Mouse (Mus musculus) embryonic facial prominence, embryonic 12.5 days (tissue): Measurements from ENCODE around the gene Zfp467. TPM values are rescaled to one million over a fixed set of nuclear protein-coding genes. Genes with fewer than 3 reads are reported as not detected.
A peak's percentile ranks its signal among the peaks of the same experiment; 100 is the strongest.

Experiments used
- ATAC-seq: fragments of 200-750 bp; cut with Nextera tagmentation; 2 replicates; pipeline ENCODE4 v1.8.0; 2017; ENCODE audit not compliant: insufficient number of reproducible peaks, insufficient read depth, low FRiP score, low TSS enrichment
- H3K27ac ChIP-seq: fragments of 300-500 bp; sonication (generic); 2 replicates; pipeline ENCODE4 v1.5.1; 2016; ENCODE audit warnings: mild to moderate bottlenecking
- H3K27me3 ChIP-seq: fragments of 300-500 bp; sonication (generic); 2 replicates; pipeline ENCODE4 v1.6.1; 2016; ENCODE audit warnings: mild to moderate bottlenecking, moderate library complexity
- H3K36me3 ChIP-seq: fragments of 300-500 bp; sonication (generic); 2 replicates; pipeline ENCODE4 v1.6.1; 2016; ENCODE audit warnings: mild to moderate bottlenecking
- H3K4me1 ChIP-seq: fragments of 300-500 bp; sonication (generic); 2 replicates; pipeline ENCODE4 v1.6.1; 2016
- H3K4me2 ChIP-seq: fragments of 300-500 bp; sonication (generic); replicated peaks from 2 replicates; pipeline ENCODE4 v1.6.1; 2016; ENCODE audit warnings: mild to moderate bottlenecking, moderate library complexity
- H3K4me3 ChIP-seq: fragments of 300-500 bp; sonication (generic); 2 replicates; pipeline ENCODE4 v1.5.1; 2016; ENCODE audit warnings: mild to moderate bottlenecking
- H3K9ac ChIP-seq: fragments of 300-500 bp; sonication (generic); 2 replicates; pipeline ENCODE4 v1.6.1; 2016; ENCODE audit warnings: mild to moderate bottlenecking, moderate library complexity
- H3K9me3 ChIP-seq: fragments of 300-500 bp; sonication (generic); 2 replicates; pipeline ENCODE4 v1.6.1; 2016; ENCODE audit warnings: mild to moderate bottlenecking, moderate library complexity
- WGBS: fragments of 180-500 bp; shearing (Covaris S2); methylation state at CpG from one replicate; pipeline ENCODE4 v1.1.7; 2016; 5-methylcytosine and 5-hydroxymethylcytosine counted together
- microRNA-seq: library from miRNA; unstranded; fragments of <30 nt; microRNA quantifications from one replicate; pipeline ENCODE4, GENCODE M21; 2017
- polyA plus RNA-seq: library from polyadenylated mRNA; unstranded; fragments of >200 nt; fragmentation: Nextera tagmentation; extraction: Ambion mirVana; gene quantifications from 2 replicates; pipeline ENCODE4 v1.2.1, GENCODE M21; 2016

Gene Zfp467
- polyA plus RNA-seq, 1 experiment from 2014 or later: 30.3 TPM

DNA sequence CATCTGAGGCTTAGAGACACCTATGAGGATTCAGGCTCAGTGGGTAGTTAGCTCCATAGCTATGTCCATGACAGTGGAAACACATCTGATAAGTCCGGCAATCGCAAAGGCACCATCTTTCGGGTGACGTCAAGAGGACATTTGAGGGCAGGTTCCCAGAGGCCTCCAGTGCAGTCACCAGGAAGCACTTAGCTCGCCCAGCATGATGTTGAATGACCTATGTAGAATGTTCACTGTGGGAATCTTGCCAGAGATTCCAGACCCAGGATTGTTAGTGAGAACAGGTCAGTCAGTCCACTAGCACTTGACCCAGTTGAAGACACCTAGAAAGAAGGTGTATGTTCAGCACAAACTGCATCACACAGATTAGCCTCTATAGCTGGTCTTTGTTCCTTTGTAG is 45.7 kb downstream of the Zfp467 start:
- 91% methylated on average over 5 of the region's 5 CpGs for WGBS
- no peaks in the 10 kb centered on the region for H3K9me3 ChIP-seq
- no peak overlapping the region for H3K27ac ChIP-seq
- ATAC-seq: no peak
- peaks cover 16% of the 10 kb centered on the region for H3K4me1 ChIP-seq
- no peak overlapping the region for H3K4me2 ChIP-seq
- no peak overlapping the region for H3K9ac ChIP-seq
- H3K36me3 ChIP-seq: peaks cover 17% of the 10 kb centered on the region
- no peaks in the 10 kb centered on the region for H3K27me3 ChIP-seq
- no peak overlapping the region for H3K4me3 ChIP-seq

DNA sequence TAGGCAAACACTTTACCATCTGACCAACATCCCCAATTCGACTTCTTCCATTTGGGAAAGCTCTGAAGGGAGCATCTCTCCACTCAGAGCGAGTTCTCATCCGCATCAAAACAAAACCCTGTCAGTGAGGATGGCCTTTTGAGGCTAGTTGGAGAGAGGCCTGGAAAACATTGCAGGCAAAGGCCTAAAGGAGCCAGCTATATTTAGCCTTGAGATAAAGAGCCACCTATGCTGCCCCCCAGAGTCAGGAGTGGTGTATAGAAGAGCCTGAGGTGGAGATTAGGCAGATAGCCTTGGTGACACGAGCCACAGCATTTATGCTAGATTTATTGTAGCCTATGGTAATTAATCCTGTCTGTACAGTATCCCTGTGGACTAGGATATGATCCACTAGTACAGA is 48.3 kb downstream of the Zfp467 start:
- 70% methylated on average over 4 of the region's 4 CpGs for WGBS
- Histone ChIP-seq H3K4me3 (no peak overlapping the region), H3K9me3 (no peaks in the 10 kb centered on the region), H3K27me3 (no peaks in the 10 kb centered on the region), H3K4me2 (0 out of 2 replicates have a peak overlapping the region, but pooled peaks have one; percentile 68), H3K9ac (0 out of 2 replicates have a peak overlapping the region, but pooled peaks have one; percentile 80), H3K4me1 (peaks cover 16% of the 10 kb centered on the region), H3K27ac (no peak overlapping the region), H3K36me3 (no peaks in the 10 kb centered on the region)
- no peak for ATAC-seq

DNA sequence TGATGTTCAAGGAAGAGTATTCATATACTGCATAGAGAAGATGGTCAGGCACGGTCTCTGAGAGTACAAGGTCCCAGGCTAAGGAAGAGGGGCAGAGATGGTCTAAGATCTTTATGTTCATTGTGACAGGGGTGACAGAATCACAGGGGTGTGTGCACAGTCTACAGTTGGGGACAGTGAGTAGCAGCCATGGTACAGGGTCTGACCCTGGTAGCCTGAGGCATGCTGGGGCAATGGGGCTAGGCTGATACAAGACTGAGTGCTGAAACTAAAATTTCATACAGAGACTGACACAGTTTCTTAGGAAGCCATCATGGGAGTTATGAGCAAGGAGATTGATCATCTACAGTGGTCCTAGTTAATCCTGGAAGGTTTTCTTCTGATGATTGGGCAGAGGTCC is 48.9 kb downstream of the Zfp467 start:
- Histone ChIP-seq H3K36me3 (no peaks in the 10 kb centered on the region), H3K9ac (peak overlapping the region; percentile 80; the same call in 1 of the 2 replicates), H3K9me3 (no peaks in the 10 kb centered on the region), H3K27ac (no peak overlapping the region), H3K27me3 (no peaks in the 10 kb centered on the region), H3K4me1 (peaks cover 16% of the 10 kb centered on the region), H3K4me3 (peak overlapping the region; percentile 81; the same call in 1 of the 2 replicates), H3K4me2 (peak overlapping the region; percentile 68)
- no peak for ATAC-seq
- 95% methylated on average over 1 of the region's 1 CpGs for WGBS

DNA sequence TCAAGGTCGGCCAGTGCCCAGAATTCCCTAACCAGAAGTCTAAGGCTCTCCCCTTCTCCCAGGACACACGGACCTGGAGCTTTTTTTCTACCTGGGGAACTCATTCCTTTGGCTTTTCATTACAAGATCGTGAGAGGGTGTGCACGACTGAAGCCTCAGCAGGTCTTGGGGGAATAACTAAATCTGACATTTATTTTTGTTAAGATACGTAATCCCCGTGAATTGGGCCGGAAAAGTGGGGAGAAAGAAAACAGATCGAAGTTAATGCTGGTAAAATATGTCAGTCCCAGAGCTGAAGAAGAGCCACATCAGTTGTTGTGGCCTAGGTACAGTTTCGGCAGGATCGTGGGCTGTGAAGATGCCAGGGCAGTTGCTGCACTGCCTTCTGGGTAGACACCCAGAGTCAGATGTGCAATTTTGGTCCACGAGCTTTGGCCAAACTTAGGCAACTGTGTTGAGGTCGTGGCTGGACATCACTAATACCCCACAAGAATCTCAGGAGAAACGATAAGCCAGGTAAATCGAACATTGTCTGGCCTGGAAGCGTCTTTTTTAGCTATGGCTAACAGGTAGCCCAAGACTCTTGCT is 49.5 kb downstream of the Zfp467 start:
- peak overlapping the region; percentile 81 for H3K4me3 ChIP-seq
- peaks cover 16% of the 10 kb centered on the region for H3K4me1 ChIP-seq
- H3K9me3 ChIP-seq: no peaks in the 10 kb centered on the region
- 29% methylated on average over 15 of the region's 15 CpGs for WGBS
- no peaks in the 10 kb centered on the region for H3K36me3 ChIP-seq
- H3K4me2 ChIP-seq: peak overlapping the region; percentile 68
- no peak for ATAC-seq
- H3K9ac ChIP-seq: peak overlapping the region; percentile 80
- H3K27ac ChIP-seq: peak overlapping the region; percentile 79
- H3K27me3 ChIP-seq: no peaks in the 10 kb centered on the region

DNA sequence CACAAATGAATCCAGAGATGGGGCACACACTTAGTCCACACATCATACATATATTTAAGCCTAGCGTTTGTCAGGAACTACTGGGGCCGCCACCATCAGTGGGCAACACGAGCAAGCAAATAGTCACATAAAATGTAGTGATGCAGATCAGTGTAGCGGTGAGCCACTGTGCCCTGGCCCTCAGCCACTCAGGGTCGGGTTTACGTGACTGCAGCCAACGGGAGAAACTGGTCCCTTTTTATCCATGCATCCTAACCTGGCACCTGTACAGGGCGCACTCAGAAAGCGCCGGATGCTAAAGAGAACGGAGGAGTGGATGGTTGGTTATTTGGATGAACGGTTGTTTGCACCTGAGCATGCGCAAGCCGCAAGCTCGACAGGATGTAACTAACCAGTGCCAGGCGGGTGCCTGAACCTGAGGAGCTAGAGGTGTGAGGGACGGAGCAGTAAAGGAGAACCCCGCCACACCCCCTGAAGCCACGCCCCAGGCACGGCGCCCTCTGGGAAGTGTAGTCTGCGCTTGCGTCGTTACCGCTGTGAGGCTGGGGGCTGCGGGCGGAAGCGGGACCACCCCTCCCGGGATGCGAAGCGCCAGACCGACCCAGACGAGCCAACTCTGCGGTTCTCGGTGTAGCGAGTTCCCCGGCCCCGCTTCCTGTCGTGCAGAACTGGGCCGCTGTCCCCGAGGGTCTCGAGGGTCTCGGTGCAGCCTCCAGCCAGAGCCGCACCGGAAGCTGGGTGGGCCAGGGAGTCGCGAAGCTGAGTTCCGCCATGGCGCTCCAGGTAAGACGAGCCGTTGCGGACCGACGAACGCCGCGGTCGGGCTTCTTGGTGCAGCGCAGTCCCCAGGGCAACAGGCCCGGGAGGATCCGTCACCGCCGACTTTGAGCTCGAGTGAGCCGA is 50.3 kb downstream of the Zfp467 start, which contains the start of gene Krba1:
Krba1 (plus strand) TSS at position 482 of the 903 bp plus-strand sequence.
- Histone ChIP-seq H3K27me3 (no peaks in the 10 kb centered on the region), H3K9ac (peak within 1 kb of the TSS; percentile 80), H3K36me3 (no peaks in the 10 kb centered on the region), H3K4me1 (peaks cover 16% of the 10 kb centered on the region), H3K4me2 (peak within 1 kb of the TSS; percentile 68), H3K4me3 (peak within 1 kb of the TSS; percentile 81), H3K9me3 (no peaks in the 10 kb centered on the region), H3K27ac (peak within 1 kb of the TSS; percentile 79)
- WGBS: 2% methylated on average over 65 of the region's 65 CpGs
- ATAC-seq: peak; percentile 93

DNA sequence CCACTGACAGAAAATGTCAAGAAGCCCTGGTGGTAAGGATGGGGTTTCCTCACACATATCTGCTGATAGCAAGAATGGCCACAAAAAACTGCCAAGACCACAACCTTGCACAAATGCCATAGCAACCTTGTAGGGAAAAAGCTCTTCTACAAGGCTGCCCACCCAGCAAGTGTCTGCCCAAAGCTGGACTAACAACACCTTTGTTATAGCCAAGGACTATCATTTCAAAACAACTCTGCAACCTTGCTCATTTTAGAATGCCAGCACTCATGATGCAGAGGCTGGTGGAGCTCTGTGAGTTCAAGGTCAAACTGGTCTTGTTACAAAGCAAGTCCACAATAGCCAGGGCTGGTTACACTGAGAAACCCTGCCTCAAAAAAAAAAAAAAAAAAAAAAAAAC is 51.8 kb downstream of the Zfp467 start:
- Histone ChIP-seq H3K4me3 (no peak overlapping the region), H3K27me3 (no peaks in the 10 kb centered on the region), H3K4me1 (peaks cover 16% of the 10 kb centered on the region), H3K9ac (no peak overlapping the region), H3K36me3 (no peaks in the 10 kb centered on the region), H3K4me2 (no peak overlapping the region), H3K9me3 (no peaks in the 10 kb centered on the region), H3K27ac (no peak overlapping the region)
- ATAC-seq: no peak

DNA sequence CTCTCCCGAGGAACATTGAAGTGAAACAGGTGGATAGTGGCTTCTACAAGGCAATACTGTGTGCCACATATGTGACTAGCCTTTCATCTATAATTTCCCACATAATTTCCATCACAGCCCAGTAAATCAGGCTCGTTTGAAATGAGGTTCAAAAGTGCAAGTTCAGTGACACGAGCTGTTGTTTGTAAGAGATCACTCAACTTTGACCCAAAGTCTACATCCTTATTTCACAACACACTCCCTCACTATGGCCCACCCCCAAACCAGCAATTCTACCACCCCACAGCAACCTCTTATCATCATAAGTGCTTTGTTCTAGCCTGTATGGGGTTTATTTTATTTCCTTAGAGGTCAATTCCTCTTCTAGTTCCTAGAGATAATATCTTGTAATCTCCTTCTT is 57.4 kb downstream of the Zfp467 start:
- Histone ChIP-seq H3K4me1 (no peaks in the 10 kb centered on the region), H3K4me2 (no peak overlapping the region)
- 64% methylated on average over 3 of the region's 3 CpGs for WGBS

More for the DNA sequence above, 57.4 kb downstream of the Zfp467 start:
- no peak for ATAC-seq
- Histone ChIP-seq H3K27ac (no peak overlapping the region), H3K9me3 (no peaks in the 10 kb centered on the region), H3K9ac (no peak overlapping the region), H3K36me3 (no peaks in the 10 kb centered on the region), H3K4me3 (no peak overlapping the region), H3K27me3 (no peaks in the 10 kb centered on the region)

Small RNA genes within 50 kb of the gene (microRNA-seq; reads per million reads assigned to microRNA genes)
- gene Gm24325: not detected

Other genes with a start within 250 kb of the Zfp467 start
- 30.2 and 31.3 TPM in 2 replicates for gene Krba1, start 50.2 kb downstream of the Zfp467 start, polyA plus RNA-seq
- gene Sspo, start 2.4 kb upstream of the Zfp467 start, polyA plus RNA-seq: 0.42 and 0.57 TPM in 2 replicates
- gene Atp6v0e2, start 91.8 kb upstream of the Zfp467 start, polyA plus RNA-seq: 21.3 and 21.5 TPM in 2 replicates
- gene Lrrc61, start 109.0 kb upstream of the Zfp467 start, polyA plus RNA-seq: 8.1 and 13.5 TPM in 2 replicates
- gene Rarres2, start 127.0 kb upstream of the Zfp467 start, polyA plus RNA-seq: 6.9 TPM in 2 replicates
- gene Gm45021, start 143.8 kb upstream of the Zfp467 start, polyA plus RNA-seq: not detected in 2 replicates
- 35.0 and 35.2 TPM in 2 replicates for gene Repin1, start 148.1 kb upstream of the Zfp467 start, polyA plus RNA-seq
- gene Gm44965, start 148.1 kb upstream of the Zfp467 start, polyA plus RNA-seq: not detected in 2 replicates
- gene Zfp775, start 156.2 kb upstream of the Zfp467 start, polyA plus RNA-seq: 10.6 and 11.0 TPM in 2 replicates
- gene AI854703, start 180.9 kb upstream of the Zfp467 start, polyA plus RNA-seq: 1.5 and 2.0 TPM in 2 replicates
- gene Gimap8, start 201.4 kb upstream of the Zfp467 start, polyA plus RNA-seq: 0.36 and 0.74 TPM in 2 replicates
- 11.6 and 13.7 TPM in 2 replicates for gene Gimap9, start 230.3 kb upstream of the Zfp467 start, polyA plus RNA-seq
- gene Gimap4, start 238.7 kb upstream of the Zfp467 start, polyA plus RNA-seq: 7.0 and 9.0 TPM in 2 replicates